Mouse (Mus musculus) brain, embryonic 14.5 days (tissue): ENCODE measurements around the gene Nudcd2. TPM values are rescaled to one million over a fixed set of nuclear protein-coding genes. Genes with fewer than 3 reads are reported as not detected.
A peak's percentile ranks its signal among the peaks of the same experiment; 100 is the strongest.

Source experiments
- DNase-seq: peaks from one replicate; pipeline ENCODE4 v3.0.0-alpha.2; 2011; ENCODE audit warnings: low read depth
- CTCF ChIP-seq: fragments of 200-500 bp; IDR thresholded peaks from 2 replicates; pipeline ENCODE4 v1.5.1; 2012; ENCODE audit warnings: inconsistent platforms, mild to moderate bottlenecking, moderate library complexity, borderline replicate concordance; ENCODE audit not compliant: insufficient read depth, insufficient read length; ENCODE audit errors: extremely low read depth
- POLR2A ChIP-seq: fragments of 200-500 bp; IDR thresholded peaks from 2 replicates; pipeline ENCODE4 v1.6.1; 2012; ENCODE audit warnings: mild to moderate bottlenecking, inconsistent platforms, borderline replicate concordance; ENCODE audit not compliant: poor library complexity, insufficient read depth, insufficient read length, severe bottlenecking; ENCODE audit errors: extremely low read depth
- polyA plus RNA-seq: library from polyadenylated mRNA; depleted of rRNA; stranded (reverse); fragments of >200 nt; gene quantifications from 2 replicates; pipeline ENCODE4 v1.2.3, GENCODE M21; 2012; rRNA removed

Gene Nudcd2
- polyA plus RNA-seq, 1 experiment = 29.5 TPM

GRCm38 (mm10) chr11:40775315-40776269 lies 42.1 kb downstream of the Nudcd2 start:
- TF ChIP-seq CTCF = peak; percentile 14; the same call in 1 of the 2 replicates
- TF ChIP-seq POLR2A = no peak
- peak; percentile 88 for DNase-seq

- peak; percentile 65 for DNase-seq
- TF ChIP-seq CTCF = no peak
- TF ChIP-seq POLR2A = no peak
Measured at GRCm38 (mm10) chr11:40781857-40782256, 48.4 kb downstream of the Nudcd2 start.

DNA sequence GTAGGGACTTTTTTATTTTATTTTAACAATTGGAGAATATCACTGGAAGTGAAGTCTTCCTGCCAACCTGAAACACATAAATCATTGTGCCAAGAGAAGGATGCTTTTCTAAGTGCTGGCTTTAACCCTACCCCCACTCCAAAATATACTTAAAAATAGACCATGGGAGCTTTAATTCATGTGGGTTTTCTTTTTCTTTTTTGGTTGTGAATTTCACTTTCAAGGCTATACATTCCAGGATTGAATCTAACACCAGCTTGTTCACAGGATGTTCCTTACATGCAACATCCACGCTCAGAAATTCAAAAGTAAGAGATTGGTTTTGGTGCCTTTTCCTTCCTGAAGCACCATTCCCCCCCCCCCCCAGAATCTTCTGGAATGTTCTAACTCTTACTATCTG lies 49.9 kb downstream of the Nudcd2 start:
- no peak for DNase-seq
- TF ChIP-seq CTCF = no peak
- TF ChIP-seq POLR2A = no peak

GRCm38 (mm10) chr11:40784326-40784725 lies 50.9 kb downstream of the Nudcd2 start:
- TF ChIP-seq POLR2A (no peak), CTCF (no peak)
- DNase-seq = peak; percentile 49

GRCm38 (mm10) chr11:40786900-40787299 lies 53.4 kb downstream of the Nudcd2 start:
- DNase-seq = no peak
- no peak for TF ChIP-seq CTCF
- TF ChIP-seq POLR2A = no peak

Other genes starting within 250 kb of the Nudcd2 start
- 46.0 and 52.1 TPM in 2 replicates for gene Mat2b, start 38.5 kb upstream of the Nudcd2 start, polyA plus RNA-seq
- gene Hmmr, start 245 bp upstream of the Nudcd2 start, polyA plus RNA-seq = 8.0 and 13.4 TPM in 2 replicates
- 13.7 and 19.2 TPM in 2 replicates for gene Ccng1, start 21.6 kb downstream of the Nudcd2 start, polyA plus RNA-seq